Comparison of ENCODE assay signal across 12 mouse cellular contexts in the genomic region with DNA sequence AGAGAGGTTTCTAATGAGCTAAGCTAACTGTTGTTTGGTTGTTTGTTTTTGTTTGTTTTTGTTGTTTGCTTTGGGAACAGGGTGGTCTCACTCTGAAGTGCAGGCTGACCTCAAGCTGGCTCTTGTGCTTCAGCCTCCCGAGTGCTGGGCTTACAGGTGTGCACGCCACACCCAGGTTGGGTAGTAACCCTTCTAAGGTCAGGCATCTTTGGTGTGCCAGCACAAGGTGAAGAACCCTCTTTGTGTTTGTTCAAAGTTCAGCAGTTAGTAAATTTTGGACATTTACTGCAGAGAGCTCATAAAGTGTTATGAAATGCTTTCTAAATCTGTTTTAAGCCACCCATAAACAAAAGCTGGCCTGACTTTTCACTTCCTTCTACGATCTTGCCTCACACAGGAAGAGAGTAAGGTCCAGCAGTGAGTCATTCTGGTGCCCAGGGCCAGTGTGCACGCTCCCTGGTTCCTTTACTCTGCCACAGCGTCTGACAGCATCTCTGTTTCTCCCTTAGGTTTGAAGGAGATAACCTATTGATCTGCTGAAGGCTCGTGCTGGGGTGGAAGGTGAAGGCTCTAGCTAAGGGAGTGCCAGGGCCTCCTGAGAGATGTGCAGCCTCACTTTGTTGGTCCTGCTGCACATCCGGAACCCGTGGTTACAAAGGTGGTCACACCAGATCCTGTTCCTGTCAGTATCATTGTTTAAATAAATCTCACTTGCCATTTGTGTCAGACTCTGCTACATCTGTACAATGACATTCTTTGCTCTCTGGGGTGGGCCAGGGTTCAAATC. TPM values are rescaled to one million over a fixed set of nuclear protein-coding genes. Genes with fewer than 3 reads are reported as not detected.
DNase-seq lines count a peak whose midpoint lies in the region; ATAC-seq lines count a peak whose summit lies in the region.
"Had no signal": no experiment of that assay in that cellular context is flagged by ENCODE, and none has a peak within 500 bp of the region (broad histone marks: within the 10 kb centered on the region; RNA-seq: fewer than 3 reads in every experiment).

No protein-coding gene starts in this region.

- 93% methylated on average over 8 of the region's 8 CpGs for WGBS in hindbrain, embryonic 13.5 days
- 89% methylated on average over 8 of the region's 8 CpGs for WGBS in forebrain, embryonic 13.5 days

- H3K4me3 ChIP-seq in hindbrain, embryonic 13.5 days: no peak overlapping the region
- no peak overlapping the region for H3K4me3 ChIP-seq in forebrain, embryonic 13.5 days

- no peak overlapping the region for H3K27ac ChIP-seq in hindbrain, embryonic 13.5 days
- no peak overlapping the region for H3K27ac ChIP-seq in forebrain, embryonic 13.5 days

- no peaks in the 10 kb centered on the region for H3K27me3 ChIP-seq in hindbrain, embryonic 13.5 days
- H3K27me3 ChIP-seq in forebrain, embryonic 13.5 days: no peaks in the 10 kb centered on the region

- no peak overlapping the region for H3K4me2 ChIP-seq in hindbrain, embryonic 13.5 days
- no peak overlapping the region for H3K4me2 ChIP-seq in forebrain, embryonic 13.5 days
- H3K4me2 ChIP-seq: lung, embryonic 14.5 days had no signal

- ATAC-seq in granulocyte monocyte progenitor cell, adult 5-6 weeks (replicated peaks; ENCODE audit: poor library complexity, severe bottlenecking): peak; percentile 98
- ATAC-seq in megakaryocyte progenitor cell, adult 5-6 weeks (replicated peaks; ENCODE audit: poor library complexity): peak; percentile 98
- ATAC-seq in hindbrain, embryonic 13.5 days (ENCODE audit: low FRiP score): no peak
- no peak for ATAC-seq in forebrain, embryonic 13.5 days
- ATAC-seq: forebrain, embryonic 16.5 days had no signal

- H3K36me3 ChIP-seq in hindbrain, embryonic 13.5 days: peaks cover 65% of the 10 kb centered on the region
- peaks cover 52% of the 10 kb centered on the region for H3K36me3 ChIP-seq in forebrain, embryonic 13.5 days (ENCODE audit: poor library complexity, severe bottlenecking)

- peak; percentile 25 to 55 for DNase-seq in heart, adult 18-20 months
- no peak for DNase-seq in heart, postnatal 36 days
- DNase-seq in A20 (ENCODE audit: low read depth, low spot score): peak; percentile 33
- DNase-seq in frontal cortex, postnatal 10 days (ENCODE audit: low spot score in 2 of 2): no peak
- DNase-seq: lung, embryonic 14.5 days had no signal

- H3K9ac ChIP-seq in hindbrain, embryonic 13.5 days: no peak overlapping the region
- no peak overlapping the region for H3K9ac ChIP-seq in forebrain, embryonic 13.5 days
- H3K9ac ChIP-seq: lung, embryonic 14.5 days had no signal

- intact Hi-C loops in heart, postnatal 36 days (cut with DNase I): no loop called here

- H3K4me1 ChIP-seq in hindbrain, embryonic 13.5 days (replicated peaks): no peaks in the 10 kb centered on the region
- H3K4me1 ChIP-seq in forebrain, embryonic 13.5 days: no peaks in the 10 kb centered on the region

- no peaks in the 10 kb centered on the region for H3K9me3 ChIP-seq in hindbrain, embryonic 13.5 days
- no peaks in the 10 kb centered on the region for H3K9me3 ChIP-seq in forebrain, embryonic 13.5 days (replicated peaks)

RNA-seq across cellular contexts. Expression of gene Aqp8, which starts 32.3 kb away (rescaled TPM):
- 10 to 100 TPM in 1 of 2 experiments, 1 to 10 TPM in 1; 7.8 to 11.5 TPM for total RNA-seq in heart, adult 18-20 months (2021)
- 1 to 10 TPM; 3.5 to 5.5 TPM for total RNA-seq in heart, postnatal 36 days (2021)
- not detected in 2 replicates for total RNA-seq in granulocyte monocyte progenitor cell, adult 5-6 weeks (2014; fragmentation: Nextera tagmentation)
- not detected in 2 replicates for total RNA-seq in granulocyte monocyte progenitor cell, adult 5-6 weeks (2017)
- not detected in 2 replicates for total RNA-seq in megakaryocyte progenitor cell, adult 5-6 weeks (2015)
- not detected in 2 replicates for total RNA-seq in megakaryocyte progenitor cell, adult 5-6 weeks (2017)
- polyA plus RNA-seq in hindbrain, embryonic 13.5 days (2015; fragmentation: Nextera tagmentation; extraction: Ambion mirVana): not detected in 2 replicates
- polyA plus RNA-seq in forebrain, embryonic 13.5 days (2015; fragmentation: Nextera tagmentation; extraction: Ambion mirVana): not detected in 2 replicates
- polyA plus RNA-seq: brain, embryonic 14.5 days; forebrain, embryonic 16.5 days; lung, embryonic 14.5 days; neural tube, embryonic 14.5 days had no signal

Comparison
In these comparisons a context has a peak if more than half of its experiments do, and no peak if none do; other contexts are left out.
1. DNase-seq: peak in heart, adult 18-20 months (2 of 2) and A20 (single experiment); none in heart, postnatal 36 days (0 of 2) and frontal cortex, postnatal 10 days (0 of 2).
2. ATAC-seq: peak in granulocyte monocyte progenitor cell, adult 5-6 weeks (single experiment) and megakaryocyte progenitor cell, adult 5-6 weeks (single experiment); none in hindbrain, embryonic 13.5 days (single experiment) and forebrain, embryonic 13.5 days (single experiment).
3. RNA of gene Aqp8, which starts 32.3 kb away (total RNA-seq): 7.8 to 11.5 TPM in heart, adult 18-20 months and 3.5 to 5.5 TPM in heart, postnatal 36 days; not detected in granulocyte monocyte progenitor cell, adult 5-6 weeks and not detected in megakaryocyte progenitor cell, adult 5-6 weeks; every median in the first group is over 4 times any median in the second.